Mouse (Mus musculus) heart, embryonic 12.5 days (tissue): ENCODE results near the gene Gmds. TPM values are rescaled to one million over a fixed set of nuclear protein-coding genes. Genes with fewer than 3 reads are reported as not detected.
A peak's percentile ranks its signal among the peaks of the same experiment; 100 is the strongest.

Experiments
- ATAC-seq: fragments of 200-750 bp; cut with Nextera tagmentation; 2 replicates; pipeline ENCODE4 v1.8.0; 2017; ENCODE audit warnings: moderate TSS enrichment, moderate library complexity; ENCODE audit not compliant: insufficient number of reproducible peaks, low FRiP score
- H3K27ac ChIP-seq: fragments of 300-500 bp; sonication (generic); 2 replicates; pipeline ENCODE4 v1.5.1; 2016; ENCODE audit warnings: mild to moderate bottlenecking, moderate library complexity; ENCODE audit not compliant: poor library complexity, severe bottlenecking
- H3K27me3 ChIP-seq: fragments of 300-500 bp; sonication (generic); replicated peaks from 2 replicates; pipeline ENCODE4 v1.6.1; 2016; ENCODE audit warnings: mild to moderate bottlenecking, moderate library complexity
- H3K36me3 ChIP-seq: fragments of 300-500 bp; sonication (generic); 2 replicates; pipeline ENCODE4 v1.6.1; 2016; ENCODE audit warnings: mild to moderate bottlenecking, moderate library complexity
- H3K4me1 ChIP-seq: fragments of 300-500 bp; sonication (generic); replicated peaks from 2 replicates; pipeline ENCODE4 v1.6.1; 2016; ENCODE audit warnings: mild to moderate bottlenecking
- H3K4me2 ChIP-seq: fragments of 300-500 bp; sonication (generic); 2 replicates; pipeline ENCODE4 v1.6.1; 2016; ENCODE audit warnings: mild to moderate bottlenecking, moderate library complexity
- H3K4me3 ChIP-seq: fragments of 300-500 bp; sonication (generic); 2 replicates; pipeline ENCODE4 v1.5.1; 2016; ENCODE audit warnings: mild to moderate bottlenecking
- H3K9ac ChIP-seq: fragments of 300-500 bp; sonication (generic); 2 replicates; pipeline ENCODE4 v1.6.1; 2016; ENCODE audit warnings: mild to moderate bottlenecking, moderate library complexity
- H3K9me3 ChIP-seq: fragments of 300-500 bp; sonication (generic); replicated peaks from 2 replicates; pipeline ENCODE4 v1.6.1; 2016; ENCODE audit warnings: mild to moderate bottlenecking, moderate library complexity
- WGBS: fragments of 180-500 bp; shearing (Covaris S2); methylation state at CpG from one replicate; pipeline ENCODE4 v1.1.7; 2016; 5-methylcytosine and 5-hydroxymethylcytosine counted together
- polyA plus RNA-seq: library from polyadenylated mRNA; unstranded; fragments of >200 nt; fragmentation: Nextera tagmentation; extraction: Ambion mirVana; gene quantifications from 2 replicates; pipeline ENCODE4 v1.2.1, GENCODE M21; 2016

The Gmds gene
- polyA plus RNA-seq, 1 experiment from 2014 or later, result 26.9 TPM

DNA sequence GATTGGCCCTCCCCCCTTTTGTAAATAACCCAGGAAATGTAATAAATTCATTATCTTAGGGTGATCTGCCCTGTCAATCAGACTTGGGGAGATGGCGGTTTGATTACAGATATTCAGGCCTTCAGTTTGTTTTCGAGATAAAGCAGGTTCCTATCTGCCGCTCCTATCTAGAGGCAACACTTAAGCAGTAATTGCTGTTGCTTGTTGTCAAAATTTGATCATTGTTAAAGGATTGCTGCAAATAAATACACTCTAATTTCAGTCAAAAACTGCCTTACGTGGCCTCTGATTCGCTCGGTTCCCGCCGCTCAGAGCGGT lies 528.2 kb downstream of the Gmds start:
- peak overlapping the region; percentile 65 for H3K27ac ChIP-seq
- peaks cover 28% of the 10 kb centered on the region for H3K4me1 ChIP-seq
- H3K9me3 ChIP-seq, result no peaks in the 10 kb centered on the region
- WGBS, result 3% methylated on average over 9 of the region's 9 CpGs
- no peak for ATAC-seq
- H3K4me2 ChIP-seq, result peak overlapping the region; percentile 71
- peaks cover 58% of the 10 kb centered on the region for H3K27me3 ChIP-seq
- H3K9ac ChIP-seq, result peak overlapping the region; percentile 82
- peaks cover 7% of the 10 kb centered on the region for H3K36me3 ChIP-seq
- peak overlapping the region; percentile 62 for H3K4me3 ChIP-seq

DNA sequence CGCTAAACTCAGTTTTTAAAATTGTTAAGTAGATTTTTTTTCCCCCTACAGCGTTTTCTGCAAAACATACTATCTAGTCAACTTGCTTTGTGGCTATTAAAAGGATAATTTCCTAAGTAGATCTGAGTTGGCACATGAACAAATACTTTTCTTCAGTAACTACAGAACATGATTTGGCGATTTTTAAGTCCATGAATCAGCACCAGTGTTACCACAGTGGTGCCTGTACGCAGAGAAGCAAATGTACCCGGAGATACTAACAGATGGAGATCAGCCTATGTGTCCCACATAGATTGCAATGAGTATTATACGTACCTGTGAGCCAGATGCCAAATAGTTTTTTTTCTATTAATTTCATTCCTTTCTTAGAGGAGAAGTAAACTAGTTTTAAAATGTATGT lies 528.8 kb downstream of the Gmds start:
- peak overlapping the region; percentile 70 for H3K9ac ChIP-seq
- ATAC-seq, result no peak
- peaks cover 63% of the 10 kb centered on the region for H3K27me3 ChIP-seq
- H3K4me3 ChIP-seq, result peak overlapping the region; percentile 46
- WGBS, result 14% methylated on average over 6 of the region's 6 CpGs
- H3K9me3 ChIP-seq, result no peaks in the 10 kb centered on the region
- peaks cover 24% of the 10 kb centered on the region; the same call in 1 of the 2 replicates for H3K4me1 ChIP-seq
- peak overlapping the region; percentile 66 for H3K27ac ChIP-seq
- peaks cover 7% of the 10 kb centered on the region for H3K36me3 ChIP-seq
- H3K4me2 ChIP-seq, result 0 out of 2 replicates have a peak overlapping the region, but pooled peaks have one; percentile 31

DNA sequence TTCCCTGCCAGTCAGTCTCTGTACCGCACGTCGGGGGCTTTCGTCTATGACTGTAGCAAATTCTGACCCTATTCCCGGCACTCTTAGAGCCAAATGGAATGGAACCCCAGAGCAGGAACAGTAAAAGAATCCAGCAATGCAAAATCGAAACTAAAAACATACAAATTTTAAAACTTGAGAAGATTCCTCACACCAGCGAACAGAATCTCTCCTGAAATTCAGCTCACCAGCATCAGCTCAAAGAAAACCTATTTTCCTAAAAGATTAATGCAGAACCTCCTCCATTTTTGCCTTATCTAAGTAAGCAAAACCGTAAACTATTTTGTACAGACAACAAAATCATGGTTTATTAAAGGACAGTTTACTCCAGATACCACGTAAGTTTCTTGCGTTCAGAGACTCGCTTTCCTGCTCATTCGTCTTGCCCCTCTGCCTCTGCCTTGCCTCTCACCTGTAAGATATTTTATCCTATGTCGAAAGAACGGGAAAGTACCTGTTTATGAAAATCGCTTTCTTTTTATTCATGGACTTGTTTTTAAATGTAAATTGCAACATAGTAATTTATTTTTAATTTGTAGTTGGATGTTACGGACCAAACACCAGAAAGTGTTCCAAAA lies 529.6 kb downstream of the Gmds start:
- 6% methylated on average over 16 of the region's 16 CpGs for WGBS

DNA sequence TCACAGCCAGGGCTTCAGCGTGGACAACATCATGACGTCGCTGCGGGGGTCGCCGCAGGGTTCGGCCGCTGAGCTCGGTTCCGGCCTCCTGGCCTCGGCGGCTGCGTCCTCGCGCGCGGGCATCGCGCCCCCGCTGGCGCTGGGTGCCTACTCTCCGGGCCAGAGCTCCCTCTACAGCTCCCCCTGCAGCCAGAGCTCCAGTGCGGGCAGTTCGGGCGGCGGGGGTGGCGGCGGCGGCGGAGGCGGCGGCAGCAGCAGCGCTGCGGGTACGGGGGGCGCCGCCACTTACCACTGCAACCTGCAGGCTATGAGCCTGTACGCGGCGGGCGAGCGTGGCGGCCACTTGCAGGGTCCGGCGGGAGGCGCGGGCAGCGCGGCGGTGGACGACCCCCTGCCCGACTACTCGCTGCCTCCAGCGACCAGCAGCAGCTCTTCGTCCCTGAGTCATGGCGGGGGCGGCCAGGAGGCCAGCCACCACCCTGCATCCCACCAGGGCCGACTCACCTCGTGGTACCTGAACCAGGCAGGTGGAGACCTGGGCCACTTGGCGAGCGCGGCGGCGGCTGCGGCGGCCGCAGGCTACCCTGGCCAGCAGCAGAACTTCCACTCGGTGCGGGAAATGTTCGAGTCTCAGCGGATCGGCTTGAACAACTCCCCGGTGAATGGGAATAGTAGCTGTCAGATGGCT lies 530.3 kb downstream of the Gmds start:
- under 1% methylated on average over 67 of the region's 73 CpGs for WGBS
- Histone ChIP-seq H3K9me3 (no peaks in the 10 kb centered on the region), H3K4me1 (peaks cover 18% of the 10 kb centered on the region), H3K36me3 (peaks cover 7% of the 10 kb centered on the region), H3K9ac (peak overlapping the region; percentile 92), H3K27ac (peak overlapping the region; percentile 100), H3K4me2 (peak overlapping the region; percentile 98), H3K27me3 (peaks cover 55% of the 10 kb centered on the region), H3K4me3 (peak overlapping the region; percentile 93)
- no peak for ATAC-seq

More for the DNA sequence above, 529.6 kb downstream of the Gmds start:
- peaks cover 57% of the 10 kb centered on the region for H3K27me3 ChIP-seq
- peak overlapping the region; percentile 98 for H3K4me2 ChIP-seq
- peaks cover 19% of the 10 kb centered on the region; the same call in 1 of the 2 replicates for H3K4me1 ChIP-seq
- peak overlapping the region; percentile 100 for H3K27ac ChIP-seq
- ATAC-seq, result no peak
- H3K36me3 ChIP-seq, result peaks cover 7% of the 10 kb centered on the region
- H3K9ac ChIP-seq, result peak overlapping the region; percentile 92
- H3K4me3 ChIP-seq, result peak overlapping the region; percentile 93
- no peaks in the 10 kb centered on the region for H3K9me3 ChIP-seq

DNA sequence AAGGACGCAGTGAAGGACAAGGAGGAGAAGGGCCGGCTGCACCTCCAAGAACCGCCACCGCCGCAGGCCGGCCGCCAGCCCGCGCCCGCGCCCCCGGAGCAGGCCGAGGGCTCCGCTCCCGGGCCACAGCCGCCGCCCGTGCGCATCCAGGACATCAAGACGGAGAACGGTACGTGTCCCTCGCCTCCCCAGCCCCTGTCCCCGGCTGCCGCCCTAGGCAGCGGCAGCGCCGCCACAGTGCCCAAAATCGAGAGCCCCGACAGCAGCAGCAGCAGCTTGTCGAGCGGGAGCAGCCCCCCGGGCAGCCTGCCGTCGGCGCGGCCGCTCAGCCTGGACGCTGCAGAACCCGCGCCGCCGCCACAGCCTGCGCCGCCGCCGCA lies 530.8 kb downstream of the Gmds start:
- Histone ChIP-seq H3K4me3 (peak overlapping the region; percentile 93), H3K4me2 (peak overlapping the region; percentile 98), H3K4me1 (peaks cover 21% of the 10 kb centered on the region), H3K27ac (peak overlapping the region; percentile 100), H3K27me3 (peaks cover 55% of the 10 kb centered on the region), H3K36me3 (peaks cover 7% of the 10 kb centered on the region), H3K9ac (peak overlapping the region; percentile 92), H3K9me3 (no peaks in the 10 kb centered on the region)
- ATAC-seq, result no peak
- under 1% methylated on average over 47 of the region's 47 CpGs for WGBS

DNA sequence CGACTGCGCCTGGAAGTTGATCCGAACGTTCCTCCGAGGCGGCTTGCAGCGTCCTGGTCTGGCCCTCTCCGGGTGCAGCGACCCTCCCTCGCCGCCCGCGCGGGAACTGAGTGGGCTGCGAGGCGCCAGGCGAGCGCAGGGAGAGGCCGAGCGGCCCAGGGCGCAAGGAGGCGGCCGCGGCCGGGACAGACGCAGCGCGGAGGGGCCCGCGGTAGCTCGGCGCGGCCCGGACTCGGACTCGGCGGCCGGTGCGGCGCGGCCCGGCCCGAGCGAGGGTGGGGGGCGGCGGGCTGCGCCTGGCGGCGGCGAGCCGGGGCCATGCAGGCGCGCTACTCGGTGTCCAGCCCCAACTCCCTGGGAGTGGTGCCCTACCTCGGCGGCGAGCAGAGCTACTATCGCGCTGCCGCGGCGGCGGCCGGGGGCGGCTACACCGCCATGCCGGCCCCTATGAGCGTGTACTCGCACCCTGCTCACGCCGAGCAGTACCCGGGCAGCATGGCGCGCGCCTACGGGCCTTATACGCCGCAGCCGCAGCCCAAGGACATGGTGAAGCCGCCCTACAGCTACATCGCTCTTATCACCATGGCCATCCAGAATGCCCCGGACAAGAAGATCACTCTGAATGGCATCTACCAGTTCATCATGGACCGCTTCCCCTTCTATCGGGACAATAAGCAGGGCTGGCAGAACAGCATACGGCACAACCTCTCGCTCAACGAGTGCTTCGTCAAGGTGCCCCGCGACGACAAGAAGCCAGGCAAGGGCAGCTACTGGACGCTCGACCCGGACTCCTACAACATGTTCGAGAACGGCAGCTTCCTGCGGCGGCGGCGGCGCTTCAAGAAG lies 531.4 kb downstream of the Gmds start:
- Histone ChIP-seq H3K9me3 (no peaks in the 10 kb centered on the region), H3K4me3 (peak overlapping the region; percentile 93), H3K4me1 (peaks cover 21% of the 10 kb centered on the region), H3K4me2 (peak overlapping the region; percentile 98), H3K27ac (peak overlapping the region; percentile 100), H3K36me3 (peaks cover 7% of the 10 kb centered on the region), H3K27me3 (peaks cover 52% of the 10 kb centered on the region), H3K9ac (peak overlapping the region; percentile 92)
- under 1% methylated on average over 93 of the region's 101 CpGs for WGBS
- ATAC-seq, result peak; percentile 30

DNA sequence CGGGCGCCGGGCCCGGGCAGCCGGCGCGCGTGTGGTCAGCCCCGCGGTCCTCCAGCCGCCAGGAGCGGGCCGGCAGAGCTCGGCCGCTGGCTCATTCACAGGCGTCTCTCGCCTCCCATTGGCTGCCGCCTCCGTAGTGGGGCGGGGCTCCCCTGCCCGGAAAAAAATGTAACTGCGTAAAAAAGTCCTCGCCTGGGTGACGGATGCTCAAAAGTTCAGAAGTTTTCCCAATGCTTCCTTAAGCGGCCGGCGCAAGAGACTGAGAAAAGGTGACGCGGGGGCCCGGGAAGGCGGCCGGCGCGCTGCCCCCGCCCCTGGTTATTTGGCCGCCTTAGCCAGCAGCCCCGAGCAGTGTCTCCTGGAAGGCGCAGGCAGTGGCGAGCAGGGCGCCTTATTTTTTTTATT lies 532.1 kb downstream of the Gmds start, which contains the start of gene Foxc1:
TSS of gene Foxc1 (plus strand) at position 206 of the 405 bp plus-strand sequence.
- Histone ChIP-seq H3K9ac (peak within 1 kb of the TSS; percentile 92), H3K36me3 (peaks cover 7% of the 10 kb centered on the region), H3K4me2 (peak within 1 kb of the TSS; percentile 98), H3K4me3 (peak within 1 kb of the TSS; percentile 93), H3K27ac (peak within 1 kb of the TSS; percentile 100), H3K27me3 (peaks cover 51% of the 10 kb centered on the region), H3K9me3 (no peaks in the 10 kb centered on the region), H3K4me1 (peaks cover 27% of the 10 kb centered on the region)
- ATAC-seq, result peak; percentile 88
- WGBS, result under 1% methylated on average over 40 of the region's 40 CpGs

DNA sequence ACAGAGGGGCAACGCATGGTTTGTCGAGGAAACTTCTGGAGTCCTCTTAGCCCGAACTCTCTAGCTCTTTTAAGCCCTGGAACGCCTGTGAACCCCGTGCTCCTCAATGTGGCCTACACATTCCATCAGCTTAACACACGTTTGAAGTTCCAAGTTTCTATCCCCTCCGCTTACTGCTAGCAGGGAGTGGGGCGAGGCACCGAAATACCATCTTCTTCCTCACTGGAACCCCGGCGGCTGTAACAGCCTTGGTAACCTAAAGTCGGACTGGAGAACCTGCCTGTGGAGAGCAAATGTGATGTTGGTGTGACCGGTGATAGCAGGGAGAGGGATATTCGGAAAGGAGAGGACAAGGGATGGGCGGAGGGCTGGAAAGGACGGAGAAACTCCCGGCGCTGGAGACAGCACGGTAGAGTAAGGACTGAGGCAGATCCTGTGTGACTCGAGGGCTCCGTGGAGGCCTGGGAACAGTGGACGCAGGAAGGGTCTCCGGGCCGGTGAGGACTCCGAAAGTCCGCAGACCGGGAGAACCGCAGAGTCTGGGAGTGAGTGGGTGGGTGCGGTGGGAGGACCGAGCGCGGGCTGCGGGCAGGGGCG lies 532.6 kb downstream of the Gmds start:
- Histone ChIP-seq H3K4me3 (peak overlapping the region; percentile 93), H3K27ac (peak overlapping the region; percentile 65; the same call in 1 of the 2 replicates), H3K27me3 (peaks cover 51% of the 10 kb centered on the region), H3K4me1 (peaks cover 29% of the 10 kb centered on the region), H3K4me2 (peak overlapping the region; percentile 98), H3K9me3 (no peaks in the 10 kb centered on the region), H3K9ac (peak overlapping the region; percentile 82), H3K36me3 (peaks cover 7% of the 10 kb centered on the region)
- WGBS, result under 1% methylated on average over 34 of the region's 34 CpGs
- peak; percentile 50 for ATAC-seq

DNA sequence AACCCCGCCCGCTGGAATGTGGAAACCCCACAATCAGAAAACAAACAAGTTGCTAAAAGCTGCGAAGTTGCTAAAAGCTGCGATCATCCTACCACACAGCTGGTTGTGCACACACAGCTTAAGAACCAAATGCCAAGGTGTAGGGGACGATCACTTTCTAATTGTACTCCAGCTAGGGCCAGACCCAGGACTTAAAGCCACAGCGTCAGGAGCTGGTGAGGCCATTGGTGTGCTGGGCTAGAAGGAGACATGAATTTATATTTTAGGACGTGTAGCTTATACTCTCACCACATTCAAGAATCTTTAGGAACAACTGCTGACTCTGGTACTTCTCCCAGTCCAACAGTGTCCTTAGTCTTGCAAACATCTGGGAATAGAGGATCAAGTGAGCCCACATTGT lies 534.0 kb downstream of the Gmds start:
- Histone ChIP-seq H3K27me3 (peaks cover 63% of the 10 kb centered on the region), H3K9ac (no peak overlapping the region), H3K27ac (no peak overlapping the region), H3K36me3 (peaks cover 7% of the 10 kb centered on the region), H3K9me3 (no peaks in the 10 kb centered on the region), H3K4me1 (peaks cover 34% of the 10 kb centered on the region), H3K4me2 (0 out of 2 replicates have a peak overlapping the region, but pooled peaks have one; percentile 45), H3K4me3 (no peak overlapping the region)
- ATAC-seq, result no peak
- 13% methylated on average over 7 of the region's 7 CpGs for WGBS

DNA sequence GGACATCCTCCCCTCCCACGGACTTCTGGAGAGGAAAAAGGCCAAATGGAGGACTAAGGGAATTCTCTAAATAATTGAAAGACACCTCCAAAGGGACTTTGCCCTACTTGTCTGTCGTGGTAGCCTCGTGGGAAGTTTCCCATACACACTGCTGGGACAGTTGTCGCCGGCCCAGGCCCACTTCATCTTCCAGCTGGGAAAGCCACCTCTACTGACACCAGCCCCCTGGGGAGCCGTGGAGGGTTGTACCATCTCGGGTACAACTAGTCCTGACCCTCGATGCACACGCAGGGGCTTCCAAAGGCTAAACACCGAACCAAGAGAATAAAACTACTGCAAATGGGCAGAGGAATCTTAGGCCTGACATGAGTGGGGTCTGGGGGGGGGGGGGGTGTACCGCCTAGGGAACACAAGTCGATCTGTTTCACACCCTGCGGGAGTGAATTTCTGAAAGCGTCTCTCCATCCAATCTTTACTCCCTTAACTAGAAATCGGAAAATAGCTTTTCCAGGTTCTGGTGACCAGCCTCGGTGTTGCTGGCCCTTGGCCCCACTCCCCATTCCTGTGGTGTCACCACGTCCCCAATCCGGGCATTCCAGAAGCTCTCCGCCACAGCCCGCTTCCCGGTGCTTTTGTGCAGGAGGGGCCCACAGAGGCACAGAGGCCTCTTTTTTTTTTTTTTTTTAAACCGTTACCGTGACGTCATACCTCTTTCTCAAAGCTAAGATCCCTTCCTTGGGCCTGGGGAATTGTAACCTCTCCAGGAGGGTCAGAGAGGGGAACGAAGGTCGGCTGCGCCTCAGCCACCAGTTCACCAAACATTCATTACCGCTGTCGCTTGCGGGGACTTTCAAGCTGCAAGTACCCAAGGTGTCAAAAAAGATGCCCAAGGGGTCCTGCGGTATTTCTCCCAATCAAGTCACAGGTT lies 535.1 kb downstream of the Gmds start:
- Histone ChIP-seq H3K27me3 (peaks cover 71% of the 10 kb centered on the region), H3K4me1 (peaks cover 33% of the 10 kb centered on the region), H3K27ac (no peak overlapping the region), H3K4me2 (peak overlapping the region; percentile 45), H3K4me3 (no peak overlapping the region; the same call in 1 of the 2 replicates), H3K9ac (no peak overlapping the region), H3K9me3 (no peaks in the 10 kb centered on the region), H3K36me3 (peaks cover 5% of the 10 kb centered on the region)
- 4% methylated on average over 31 of the region's 31 CpGs for WGBS
- ATAC-seq, result no peak
